Mouse (Mus musculus) brain, embryonic 14.5 days (tissue): ENCODE results near the gene Cnot2.

Experiments used
- CTCF ChIP-seq: fragments of 200-500 bp; IDR thresholded peaks from 2 replicates; pipeline ENCODE4 v1.5.1; 2012; ENCODE audit warnings: inconsistent platforms, mild to moderate bottlenecking, moderate library complexity, borderline replicate concordance; ENCODE audit not compliant: insufficient read depth, insufficient read length; ENCODE audit errors: extremely low read depth
- POLR2A ChIP-seq: fragments of 200-500 bp; IDR thresholded peaks from 2 replicates; pipeline ENCODE4 v1.6.1; 2012; ENCODE audit warnings: mild to moderate bottlenecking, inconsistent platforms, borderline replicate concordance; ENCODE audit not compliant: poor library complexity, insufficient read depth, insufficient read length, severe bottlenecking; ENCODE audit errors: extremely low read depth

- TF ChIP-seq CTCF (no peak), POLR2A (no peak)
Observed at GRCm38 (mm10) chr10:116450621-116451020, 130.7 kb downstream of the Cnot2 start.
